Mouse (Mus musculus) hindbrain, embryonic 14.5 days (tissue): ENCODE data around the gene Ism2. TPM values are rescaled to one million over a fixed set of nuclear protein-coding genes. Genes with fewer than 3 reads are reported as not detected.

Experiments
- ATAC-seq: fragments of 200-750 bp; cut with Nextera tagmentation; 2 replicates; pipeline ENCODE4 v1.8.0; 2017; ENCODE audit warnings: moderate number of reproducible peaks, mild to moderate bottlenecking, moderate TSS enrichment, moderate library complexity; ENCODE audit not compliant: low FRiP score
- DNase-seq: peaks from one replicate; pipeline ENCODE4 v3.0.0-alpha.2; 2015; ENCODE audit warnings: low spot score
- H3K27ac ChIP-seq: fragments of 300-500 bp; sonication (generic); 2 replicates; pipeline ENCODE4 v1.5.1; 2014; ENCODE audit warnings: mild to moderate bottlenecking, moderate library complexity
- H3K27me3 ChIP-seq: fragments of 300-500 bp; sonication (generic); 2 replicates; pipeline ENCODE4 v1.6.1; 2014; ENCODE audit warnings: mild to moderate bottlenecking, low read length, mixed read lengths; ENCODE audit not compliant: control insufficient read depth, insufficient read depth
- H3K36me3 ChIP-seq: fragments of 300-500 bp; sonication (generic); replicated peaks from 2 replicates; pipeline ENCODE4 v1.6.1; 2014; ENCODE audit not compliant: control insufficient read depth, insufficient read depth
- H3K4me1 ChIP-seq: fragments of 300-500 bp; sonication (generic); replicated peaks from 2 replicates; pipeline ENCODE4 v1.6.1; 2014; ENCODE audit warnings: antibody characterized with exemption, low read length, mixed read lengths; ENCODE audit not compliant: control insufficient read depth, insufficient read depth
- H3K4me2 ChIP-seq: fragments of 300-500 bp; sonication (generic); replicated peaks from 2 replicates; pipeline ENCODE4 v1.6.1; 2014; ENCODE audit warnings: mild to moderate bottlenecking, moderate library complexity
- H3K4me3 ChIP-seq: fragments of 300-500 bp; sonication (generic); replicated peaks from 2 replicates; pipeline ENCODE4 v1.5.1; 2014; ENCODE audit warnings: mild to moderate bottlenecking, low read length
- H3K9ac ChIP-seq: fragments of 300-500 bp; sonication (generic); 2 replicates; pipeline ENCODE4 v1.6.1; 2014
- H3K9me3 ChIP-seq: fragments of 300-500 bp; sonication (generic); 2 replicates; pipeline ENCODE4 v1.6.1; 2016; ENCODE audit warnings: low read length; ENCODE audit not compliant: control insufficient read depth
- WGBS: fragments of 180-500 bp; shearing (Covaris S2); extraction: QIAGEN DNeasy Blood & Tissue Kit; methylation state at CpG from one replicate; pipeline ENCODE4 v1.1.7; 2014; 5-methylcytosine and 5-hydroxymethylcytosine counted together
- polyA plus RNA-seq: library from polyadenylated mRNA; unstranded; fragments of >200 nt; fragmentation: Nextera tagmentation; extraction: Ambion mirVana; gene quantifications from 2 replicates; pipeline ENCODE4 v1.2.1, GENCODE M21; 2014

The Ism2 gene
- polyA plus RNA-seq: 0.86 and 1.3 TPM in 2 replicates

DNA sequence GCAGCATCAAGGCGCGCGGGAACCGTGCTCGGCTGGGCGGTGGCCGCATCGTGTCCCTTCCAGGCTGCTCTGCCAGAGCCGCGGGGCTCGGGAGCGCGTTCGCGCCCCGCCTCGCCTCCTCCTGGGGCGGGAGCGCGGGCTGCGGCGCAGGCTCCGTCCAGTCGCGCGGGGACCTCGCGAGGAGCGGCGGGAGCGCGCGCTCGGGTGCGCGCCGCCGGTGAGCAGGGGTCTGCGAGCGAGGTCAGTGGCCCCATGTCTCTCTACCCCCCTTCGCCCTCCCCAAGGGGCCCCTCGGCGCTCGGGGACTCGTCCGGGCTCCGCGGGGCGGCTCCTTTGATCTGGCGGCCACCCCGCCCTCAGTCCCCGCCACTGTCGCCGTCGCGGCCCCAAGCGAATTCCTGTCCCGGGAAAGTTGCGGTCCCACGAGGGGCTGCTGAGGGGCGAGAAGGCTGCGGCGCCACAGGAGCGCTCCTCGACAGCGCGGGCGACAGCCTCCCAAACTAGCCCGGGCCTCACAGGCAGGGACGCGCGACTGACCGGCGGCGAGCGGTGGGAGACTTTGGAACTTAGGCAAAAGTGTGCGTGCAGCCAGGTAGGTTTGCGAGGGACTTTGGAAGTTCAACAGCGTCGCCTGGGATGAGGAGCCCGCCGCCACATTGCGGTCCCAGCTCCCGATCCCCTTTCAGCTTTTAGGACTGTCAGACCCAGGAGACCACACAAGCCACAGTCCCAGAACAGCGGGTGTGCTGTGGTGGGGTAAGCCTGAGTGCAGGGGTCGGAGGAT, at the start of gene Ism2:
Ism2 (minus strand) TSS at position 49 of the 784 bp plus-strand sequence.
- Histone ChIP-seq H3K4me2 (peak within 1 kb of the TSS; percentile 98), H3K9me3 (no peaks in the 10 kb centered on the region), H3K27ac (no peak within 1 kb of the TSS), H3K4me3 (peak within 1 kb of the TSS; percentile 80), H3K36me3 (no peaks in the 10 kb centered on the region), H3K9ac (peak within 1 kb of the TSS; percentile 74), H3K4me1 (peaks cover 13% of the 10 kb centered on the region), H3K27me3 (peaks cover 27% of the 10 kb centered on the region)
- whole genome bisulfite sequencing: under 1% methylated on average over 66 of the region's 86 CpGs
- DNase-seq (peak; percentile 50), ATAC-seq (peak; percentile 86)

DNA sequence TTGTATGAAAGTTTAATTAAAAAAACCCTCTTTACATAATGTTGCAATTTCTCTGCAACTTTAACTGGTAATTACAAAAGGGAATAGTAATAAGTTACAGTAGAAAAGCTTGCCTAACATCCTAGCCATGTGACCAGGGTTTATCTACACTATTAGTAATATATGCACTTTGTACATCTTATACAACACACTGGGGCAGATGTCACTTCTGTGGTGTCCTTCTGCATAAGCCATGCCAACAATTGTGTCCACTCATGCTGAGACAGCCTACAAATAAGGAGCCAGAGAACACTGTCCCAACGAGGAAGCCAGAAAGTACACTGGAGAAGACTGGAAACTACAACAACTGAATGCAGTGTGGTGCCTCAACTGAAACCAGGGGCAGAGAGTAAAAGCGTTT, 48.5 kb upstream of the Ism2 start:
- no peak overlapping the region for H3K4me2 ChIP-seq
- H3K27ac ChIP-seq: no peak overlapping the region
- no peak overlapping the region for H3K4me3 ChIP-seq
- no peaks in the 10 kb centered on the region for H3K27me3 ChIP-seq
- peaks cover 35% of the 10 kb centered on the region for H3K36me3 ChIP-seq
- H3K4me1 ChIP-seq: no peaks in the 10 kb centered on the region
- no peak for ATAC-seq
- H3K9me3 ChIP-seq: no peaks in the 10 kb centered on the region
- no peak for DNase-seq
- no peak overlapping the region for H3K9ac ChIP-seq
- 90% methylated on average over 2 of the region's 2 CpGs for WGBS

DNA sequence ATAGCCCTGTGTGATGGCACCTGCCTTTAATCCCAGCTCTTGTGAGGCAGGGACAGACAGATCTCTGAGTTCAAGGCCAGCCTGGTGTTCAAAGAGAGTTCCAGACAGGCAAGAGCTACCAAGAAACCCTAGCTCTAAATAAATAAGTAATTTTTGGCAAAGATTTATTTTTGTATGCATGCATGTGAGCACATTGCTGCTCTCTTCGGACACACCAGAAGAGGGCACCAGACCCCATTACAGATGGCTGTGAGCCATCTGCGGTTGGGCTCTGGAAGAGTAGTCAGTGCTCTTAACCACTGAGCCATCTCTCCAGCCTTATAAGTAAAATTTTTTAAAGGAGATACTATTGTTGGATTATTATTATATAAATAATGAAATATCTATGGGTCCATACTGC, 48.0 kb upstream of the Ism2 start:
- DNase-seq (no peak), ATAC-seq (no peak)
- H3K9me3 ChIP-seq: no peaks in the 10 kb centered on the region
- H3K27ac ChIP-seq: no peak overlapping the region
- peaks cover 37% of the 10 kb centered on the region for H3K36me3 ChIP-seq
- no peaks in the 10 kb centered on the region for H3K4me1 ChIP-seq
- H3K4me3 ChIP-seq: no peak overlapping the region
- 91% methylated on average over 2 of the region's 2 CpGs for WGBS
- H3K9ac ChIP-seq: no peak overlapping the region
- H3K27me3 ChIP-seq: no peaks in the 10 kb centered on the region
- no peak overlapping the region for H3K4me2 ChIP-seq

DNA sequence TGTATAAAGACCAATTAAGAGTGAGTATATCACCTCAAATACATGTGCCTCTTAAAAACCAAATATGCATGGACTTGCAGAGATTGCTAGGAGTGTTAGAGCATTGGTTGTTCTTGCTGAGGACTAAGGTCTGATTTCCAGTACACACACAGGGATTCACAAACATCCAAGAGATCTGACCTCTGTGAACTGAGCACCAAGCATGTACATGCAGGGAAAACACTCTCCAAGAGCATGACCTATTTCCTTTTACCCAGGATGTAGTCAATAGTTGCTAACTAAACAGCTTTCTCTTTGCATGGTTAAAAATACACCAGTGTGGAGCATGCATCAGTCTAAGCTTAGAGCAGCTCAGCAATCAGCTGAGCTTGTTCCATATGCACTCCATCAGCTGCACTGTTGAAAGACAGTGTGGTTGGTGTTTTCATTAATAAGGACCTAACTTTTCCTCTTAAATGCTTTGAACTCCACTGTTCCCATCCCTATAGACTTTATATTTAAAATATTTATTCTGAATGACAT, 43.6 kb upstream of the Ism2 start:
- no peak overlapping the region for H3K27ac ChIP-seq
- no peak for ATAC-seq
- H3K4me3 ChIP-seq: no peak overlapping the region
- no peak for DNase-seq
- H3K36me3 ChIP-seq: peaks cover 51% of the 10 kb centered on the region
- H3K9me3 ChIP-seq: no peaks in the 10 kb centered on the region
- H3K4me1 ChIP-seq: no peaks in the 10 kb centered on the region
- H3K27me3 ChIP-seq: no peaks in the 10 kb centered on the region
- no peak overlapping the region for H3K4me2 ChIP-seq
- no peak overlapping the region for H3K9ac ChIP-seq

DNA sequence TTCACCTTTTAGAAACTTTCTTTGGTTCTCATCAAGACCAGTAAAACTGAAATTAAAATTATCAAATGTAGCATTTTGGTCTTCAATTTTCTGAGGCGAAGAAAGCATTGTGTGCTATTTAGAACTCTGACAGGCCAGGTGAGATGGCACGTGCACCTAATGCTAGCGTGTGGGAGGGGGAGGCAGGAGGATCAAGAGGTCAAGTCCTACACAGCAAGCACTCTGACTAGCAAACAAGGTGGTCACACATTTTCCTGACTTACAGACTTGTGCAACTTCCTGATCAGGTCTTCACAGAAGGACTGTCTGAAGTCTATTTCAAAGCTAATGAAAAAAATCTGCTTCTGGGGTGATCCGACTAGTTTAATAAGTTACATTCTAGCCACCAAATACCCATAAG, 38.6 kb upstream of the Ism2 start:
- Histone ChIP-seq H3K4me2 (no peak overlapping the region), H3K4me1 (no peaks in the 10 kb centered on the region), H3K36me3 (peaks cover 27% of the 10 kb centered on the region), H3K9me3 (no peaks in the 10 kb centered on the region), H3K4me3 (no peak overlapping the region), H3K27ac (no peak overlapping the region), H3K9ac (no peak overlapping the region), H3K27me3 (no peaks in the 10 kb centered on the region)
- 89% methylated on average over 4 of the region's 4 CpGs for WGBS
- ATAC-seq: no peak
- DNase-seq: no peak

DNA sequence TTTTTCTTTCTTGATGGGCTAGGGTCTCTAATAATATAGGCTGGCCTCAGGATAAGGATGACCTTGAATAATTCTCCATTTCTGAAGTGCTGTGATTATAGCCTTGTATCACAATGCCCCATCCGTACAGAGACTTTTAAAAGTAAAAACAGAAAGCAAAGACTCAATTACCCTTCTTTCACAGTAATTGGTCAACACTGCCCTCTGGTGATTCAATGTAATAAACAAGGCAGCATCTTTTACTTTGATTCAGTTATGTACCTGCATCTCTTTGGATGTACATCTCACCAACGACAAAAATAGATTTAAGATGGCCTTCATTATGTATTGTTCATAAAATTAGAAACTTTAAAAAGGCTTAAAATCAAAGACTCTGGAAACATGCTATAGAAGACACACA, 35.4 kb upstream of the Ism2 start:
- Histone ChIP-seq H3K4me2 (no peak overlapping the region), H3K4me1 (0 out of 2 replicates have a peak, but pooled peaks cover 5% of the 10 kb centered on the region), H3K4me3 (no peak overlapping the region), H3K9me3 (no peaks in the 10 kb centered on the region), H3K27ac (no peak overlapping the region), H3K9ac (no peak overlapping the region), H3K27me3 (no peaks in the 10 kb centered on the region), H3K36me3 (peaks cover 10% of the 10 kb centered on the region; the same call in 1 of the 2 replicates)
- DNase-seq (peak; percentile 67), ATAC-seq (no peak)
- 39% methylated on average over 2 of the region's 2 CpGs for WGBS

DNA sequence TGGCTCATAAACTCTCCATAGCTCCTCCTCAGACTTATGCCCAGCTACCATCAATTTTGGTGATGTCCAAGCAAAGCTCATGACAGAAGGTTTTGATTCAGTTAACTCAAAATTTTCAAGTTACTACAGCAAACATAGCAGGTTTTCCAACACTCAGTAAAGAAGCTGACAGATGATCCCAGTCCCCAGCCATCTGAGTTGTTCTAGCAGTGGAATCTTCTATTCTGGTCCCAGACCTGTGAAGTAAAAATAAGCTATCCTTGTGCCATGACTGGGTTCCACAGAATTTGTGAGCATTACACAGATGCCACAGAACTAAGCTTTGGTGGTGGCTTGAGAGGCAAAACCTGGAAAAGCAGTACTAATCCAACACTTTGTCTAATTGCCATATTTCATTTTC, 34.3 kb upstream of the Ism2 start:
- H3K9me3 ChIP-seq: no peaks in the 10 kb centered on the region
- H3K27ac ChIP-seq: no peak overlapping the region
- H3K4me3 ChIP-seq: no peak overlapping the region
- H3K4me1 ChIP-seq: 0 out of 2 replicates have a peak, but pooled peaks cover 5% of the 10 kb centered on the region
- DNase-seq: no peak
- peaks cover 11% of the 10 kb centered on the region; the same call in 1 of the 2 replicates for H3K36me3 ChIP-seq
- H3K4me2 ChIP-seq: no peak overlapping the region
- no peak overlapping the region for H3K9ac ChIP-seq
- H3K27me3 ChIP-seq: no peaks in the 10 kb centered on the region
- ATAC-seq: no peak

DNA sequence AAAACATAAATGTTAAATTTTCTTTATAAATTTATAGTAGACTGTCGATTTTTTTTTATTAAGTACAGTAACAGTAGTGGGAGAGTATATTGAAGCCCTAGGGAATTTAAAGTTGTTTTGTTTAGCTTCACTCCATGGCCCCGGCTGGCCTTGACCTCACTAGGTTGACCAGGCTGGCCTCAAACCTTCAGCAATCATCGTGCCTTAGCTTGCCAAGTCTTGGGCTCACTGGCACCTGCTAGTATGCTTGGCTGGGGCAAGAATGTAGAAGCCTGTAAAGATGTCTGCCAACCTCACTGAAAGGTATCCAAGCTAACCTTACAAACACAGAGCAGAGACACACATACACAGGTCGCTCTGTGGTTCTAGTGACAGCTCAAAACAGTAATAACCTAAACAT, 33.0 kb upstream of the Ism2 start:
- Histone ChIP-seq H3K4me3 (no peak overlapping the region), H3K4me2 (no peak overlapping the region), H3K27ac (no peak overlapping the region), H3K9me3 (no peaks in the 10 kb centered on the region), H3K27me3 (no peaks in the 10 kb centered on the region), H3K4me1 (0 out of 2 replicates have a peak, but pooled peaks cover 5% of the 10 kb centered on the region), H3K9ac (no peak overlapping the region), H3K36me3 (peaks cover 14% of the 10 kb centered on the region; the same call in 1 of the 2 replicates)
- ATAC-seq (no peak), DNase-seq (no peak)
- 87% methylated on average over 4 of the region's 4 CpGs for WGBS

DNA sequence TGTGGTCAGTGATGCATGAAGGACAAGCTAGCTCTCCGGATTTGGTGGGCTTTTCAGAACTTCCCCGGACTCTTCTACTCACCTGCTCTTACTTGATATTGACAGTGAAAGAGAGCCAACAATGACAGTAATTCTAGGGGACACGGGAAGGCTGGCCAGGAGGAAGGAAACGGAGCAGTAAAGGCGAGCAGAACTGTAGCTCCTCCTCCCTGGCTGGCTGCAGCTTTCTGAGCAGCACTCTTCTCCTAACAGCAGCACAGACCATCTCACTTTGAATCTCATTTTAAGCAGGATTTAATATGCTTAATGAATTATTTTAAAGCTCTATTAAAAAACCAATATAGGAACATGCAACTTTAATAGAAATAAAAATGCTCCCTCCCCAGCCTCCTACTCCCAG, 32.4 kb upstream of the Ism2 start:
- H3K9me3 ChIP-seq: no peaks in the 10 kb centered on the region
- 45% methylated on average over 5 of the region's 5 CpGs for WGBS
- H3K27me3 ChIP-seq: no peaks in the 10 kb centered on the region
- H3K9ac ChIP-seq: no peak overlapping the region
- H3K36me3 ChIP-seq: peaks cover 14% of the 10 kb centered on the region; the same call in 1 of the 2 replicates
- H3K4me1 ChIP-seq: 0 out of 2 replicates have a peak, but pooled peaks cover 5% of the 10 kb centered on the region
- ATAC-seq (no peak), DNase-seq (no peak)
- H3K4me2 ChIP-seq: no peak overlapping the region
- no peak overlapping the region for H3K27ac ChIP-seq
- H3K4me3 ChIP-seq: no peak overlapping the region
